Mouse (Mus musculus) lung, postnatal 25 days (tissue): ENCODE results near the gene Fthl17f.
"Not testable (repeated sequence)": the region's sequence is repeated elsewhere in the genome, so short reads cannot be mapped to it uniquely, and the experiment has no call there.

Experiments used
- DNase-seq: peaks from one replicate; pipeline ENCODE4 v3.0.0; 2022; ENCODE audit warnings: low spot score

Fthl17f gene

GRCm38 (mm10) chrX:9062715-9063114, at the start of gene Fthl17f:
Gene Fthl17f (plus strand): TSS chrX:9063015.
- DNase-seq, result not testable (repeated sequence)

- DNase-seq, result no peak
Measured at GRCm38 (mm10) chrX:9016079-9016478, 46.7 kb upstream of the Fthl17f start.

GRCm38 (mm10) chrX:9019481-9019880, 43.3 kb upstream of the Fthl17f start:
- DNase-seq, result no peak

- DNase-seq, result not testable (repeated sequence)
Measured at GRCm38 (mm10) chrX:9033193-9033592, 29.6 kb upstream of the Fthl17f start, which contains the start of gene Fthl17e. Gene Fthl17e (plus strand): TSS chrX:9033493.

GRCm38 (mm10) chrX:9041611-9042010, 21.2 kb upstream of the Fthl17f start:
- not testable (repeated sequence) for DNase-seq

GRCm38 (mm10) chrX:9060952-9061351, 1.9 kb upstream of the Fthl17f start:
- peak; percentile 66 for DNase-seq

- DNase-seq, result no peak
Measured at GRCm38 (mm10) chrX:9062101-9062500, 714 bp upstream of the Fthl17f start.

- peak; percentile 14 for DNase-seq
Measured at GRCm38 (mm10) chrX:9077699-9078098, 14.9 kb downstream of the Fthl17f start.

- not testable (repeated sequence) for DNase-seq
Measured at GRCm38 (mm10) chrX:9095066-9095465, 32.3 kb downstream of the Fthl17f start.

GRCm38 (mm10) chrX:9104262-9104661, 41.4 kb downstream of the Fthl17f start, which contains the start of gene 4930402K13Rik:
Gene 4930402K13Rik (plus strand): TSS chrX:9104562.
- no peak for DNase-seq

GRCm38 (mm10) chrX:9110381-9110780, 47.6 kb downstream of the Fthl17f start:
- DNase-seq, result no peak
